Mouse (Mus musculus) MEL (cell line): ENCODE results near the gene Scamp1. TPM values are rescaled to one million over a fixed set of nuclear protein-coding genes. Genes with fewer than 3 reads are reported as not detected.

Experiments used
- DNase-seq: peaks from one replicate; pipeline ENCODE4 v3.0.0; 2011; ENCODE audit warnings: low read depth, low spot score
- H3K27ac ChIP-seq: 2 replicates; pipeline ENCODE4 v1.5.1; 2012; ENCODE audit warnings: low read depth, mild to moderate bottlenecking, control low read depth, low read length, moderate library complexity; ENCODE audit not compliant: control insufficient read depth
- H3K27me3 ChIP-seq, 2 experiments: fragments of 150-350 bp in 1 of 2; sonication (generic) in 1 of 2; 2 replicates each; pipeline ENCODE4 v1.6.1; 2012; ENCODE audit warnings: low read length in 2 of 2, mild to moderate bottlenecking in 2 of 2, improper control_type of control experiment in 1 of 2, moderate library complexity in 1 of 2; ENCODE audit not compliant: insufficient read depth in 2 of 2, control insufficient read depth in 1 of 2
- H3K36me3 ChIP-seq, 2 experiments: 2 replicates each; pipeline ENCODE4 v1.6.1; 2012 to 2014; ENCODE audit warnings: low read length in 2 of 2, improper control_type of control experiment in 1 of 2, inconsistent platforms in 1 of 2, mild to moderate bottlenecking in 1 of 2; ENCODE audit not compliant: insufficient read depth in 2 of 2, control insufficient read depth in 1 of 2
- H3K4me1 ChIP-seq, 2 experiments: fragments of 150-350 bp in 1 of 2; sonication (generic) in 1 of 2; 2 replicates each; pipeline ENCODE4 v1.6.1; 2012; ENCODE audit warnings: low read length in 2 of 2, improper control_type of control experiment in 1 of 2, mild to moderate bottlenecking in 1 of 2; ENCODE audit not compliant: insufficient read depth in 2 of 2, control insufficient read depth in 1 of 2
- H3K4me3 ChIP-seq, 2 experiments: fragments of 150-350 bp in 1 of 2; sonication (generic) in 1 of 2; 2 replicates each; pipeline ENCODE4 v1.5.1; 2012; ENCODE audit warnings: low read depth in 2 of 2, low read length in 2 of 2, mild to moderate bottlenecking in 2 of 2, moderate library complexity in 2 of 2, control low read depth in 1 of 2, improper control_type of control experiment in 1 of 2; ENCODE audit not compliant: control insufficient read depth in 1 of 2, insufficient read depth in 1 of 2
- H3K79me2 ChIP-seq: 2 replicates; pipeline ENCODE4 v1.6.1; 2012; ENCODE audit warnings: mild to moderate bottlenecking, low read length, moderate library complexity; ENCODE audit not compliant: control insufficient read depth, poor library complexity, insufficient read depth
- H3K9ac ChIP-seq: 2 replicates; pipeline ENCODE4 v1.6.1; 2012; ENCODE audit warnings: low read depth, mild to moderate bottlenecking, control low read depth, low read length, moderate library complexity; ENCODE audit not compliant: control insufficient read depth, poor library complexity, severe bottlenecking
- H3K9me3 ChIP-seq: fragments of 150-350 bp; sonication (generic); replicated peaks from 2 replicates; pipeline ENCODE4 v1.6.1; 2012; ENCODE audit warnings: mild to moderate bottlenecking, low read length, improper control_type of control experiment, moderate library complexity; ENCODE audit not compliant: insufficient read depth
- CHD2 ChIP-seq: IDR thresholded peaks from 2 replicates; pipeline ENCODE4 v1.6.1; 2011; ENCODE audit warnings: low read length, improper control_type of control experiment
- E2F4 ChIP-seq: IDR thresholded peaks from 2 replicates; pipeline ENCODE4 v1.6.1; 2011; ENCODE audit warnings: low read depth, low read length, improper control_type of control experiment, borderline replicate concordance
- ELF1 ChIP-seq: IDR thresholded peaks from 2 replicates; pipeline ENCODE4 v1.6.1; 2014; ENCODE audit warnings: low read depth, mild to moderate bottlenecking, inconsistent platforms, low read length, improper control_type of control experiment, moderate library complexity
- EP300 ChIP-seq, 2 experiments: IDR thresholded peaks; 2 replicates each; pipeline ENCODE4 v1.6.1; 2011; ENCODE audit warnings: improper control_type of control experiment in 2 of 2, low read length in 2 of 2, low read depth in 1 of 2, mild to moderate bottlenecking in 1 of 2
- GABPA ChIP-seq: IDR thresholded peaks from 2 replicates; pipeline ENCODE4 v1.6.1; 2012; ENCODE audit warnings: low read depth, mild to moderate bottlenecking, inconsistent platforms, low read length, improper control_type of control experiment, moderate library complexity
- GATA1 ChIP-seq: IDR thresholded peaks from 2 replicates; pipeline ENCODE4 v1.6.1; 2011; ENCODE audit warnings: low read depth, low read length, improper control_type of control experiment
- MAFK ChIP-seq: IDR thresholded peaks from 2 replicates; pipeline ENCODE4 v1.6.1; 2011; ENCODE audit warnings: low read depth, mild to moderate bottlenecking, low read length, improper control_type of control experiment, borderline replicate concordance
- MAZ ChIP-seq: IDR thresholded peaks from 2 replicates; pipeline ENCODE4 v1.6.1; 2012; ENCODE audit warnings: low read depth, mild to moderate bottlenecking, inconsistent platforms, low read length, improper control_type of control experiment
- MEF2A ChIP-seq: IDR thresholded peaks from 2 replicates; pipeline ENCODE4 v1.6.1; 2014; ENCODE audit warnings: low read depth, mild to moderate bottlenecking, inconsistent platforms, low read length, improper control_type of control experiment; ENCODE audit not compliant: poor library complexity, insufficient replicate concordance, severe bottlenecking; ENCODE audit errors: extremely low read depth
- MXI1 ChIP-seq: IDR thresholded peaks from 2 replicates; pipeline ENCODE4 v1.6.1; 2011; ENCODE audit warnings: mild to moderate bottlenecking, low read depth, low read length, improper control_type of control experiment
- POLR2A ChIP-seq, 2 experiments: IDR thresholded peaks; 2 replicates each; pipeline ENCODE4 v1.6.1; 2011 to 2012; ENCODE audit warnings: low read length in 2 of 2, mild to moderate bottlenecking in 2 of 2, control low read depth in 1 of 2, improper control_type of control experiment in 1 of 2, low read depth in 1 of 2, moderate library complexity in 1 of 2; ENCODE audit not compliant: control insufficient read depth in 1 of 2, insufficient read depth in 1 of 2, poor library complexity in 1 of 2
- TBP ChIP-seq: IDR thresholded peaks from 2 replicates; pipeline ENCODE4 v1.8.0; 2011; ENCODE audit warnings: low read depth, low read length, improper control_type of control experiment
- UBTF ChIP-seq: IDR thresholded peaks from 2 replicates; pipeline ENCODE4 v1.6.1; 2012; ENCODE audit warnings: low read depth, mild to moderate bottlenecking, inconsistent platforms, low read length, improper control_type of control experiment, moderate library complexity, borderline replicate concordance; ENCODE audit not compliant: insufficient read depth
- USF2 ChIP-seq, 2 experiments: IDR thresholded peaks; 2 replicates each; pipeline ENCODE4 v1.6.1; 2011 to 2012; ENCODE audit warnings: improper control_type of control experiment in 2 of 2, low read length in 2 of 2, borderline replicate concordance in 1 of 2, inconsistent platforms in 1 of 2, low read depth in 1 of 2, mild to moderate bottlenecking in 1 of 2; ENCODE audit not compliant: insufficient read depth in 1 of 2
- ZC3H11A ChIP-seq: IDR thresholded peaks from 2 replicates; pipeline ENCODE4 v1.6.1; 2012; ENCODE audit warnings: low read depth, mild to moderate bottlenecking, inconsistent platforms, low read length, improper control_type of control experiment
- ZKSCAN1 ChIP-seq: IDR thresholded peaks from 2 replicates; pipeline ENCODE4 v1.6.1; 2012; ENCODE audit warnings: low read depth, mild to moderate bottlenecking, inconsistent platforms, low read length, improper control_type of control experiment, moderate library complexity
- ZMIZ1 ChIP-seq: IDR thresholded peaks from 2 replicates; pipeline ENCODE4 v1.6.1; 2012; ENCODE audit warnings: low read depth, mild to moderate bottlenecking, inconsistent platforms, low read length, improper control_type of control experiment, moderate library complexity
- ZNF384 ChIP-seq: IDR thresholded peaks from 2 replicates; pipeline ENCODE4 v1.6.1; 2012; ENCODE audit warnings: low read depth, mild to moderate bottlenecking, inconsistent platforms, low read length, improper control_type of control experiment
- polyA plus RNA-seq, 2 experiments: library from polyadenylated mRNA; stranded (reverse) in 1 of 2; unstranded in 1 of 2; fragments of >175 nt in 1 of 2; fragments of >200 nt in 1 of 2; gene quantifications; 2 replicates each; pipeline versions ENCODE4 v1.2.1 to v1.2.4; 2012; ENCODE audit warnings: low replicate concordance in 2 of 2, low read depth in 1 of 2; ENCODE audit not compliant: insufficient read length in 2 of 2, insufficient read depth in 1 of 2, missing spikeins in 1 of 2
- total RNA-seq: library from RNA; depleted of rRNA; stranded (reverse); fragments of 300-350 nt; gene quantifications from 2 replicates; pipeline ENCODE4 v1.2.3, GENCODE M21; 2012

The Scamp1 gene
- total and polyA plus RNA-seq, 3 experiments = 0.03 TPM; not detected in 2

DNA sequence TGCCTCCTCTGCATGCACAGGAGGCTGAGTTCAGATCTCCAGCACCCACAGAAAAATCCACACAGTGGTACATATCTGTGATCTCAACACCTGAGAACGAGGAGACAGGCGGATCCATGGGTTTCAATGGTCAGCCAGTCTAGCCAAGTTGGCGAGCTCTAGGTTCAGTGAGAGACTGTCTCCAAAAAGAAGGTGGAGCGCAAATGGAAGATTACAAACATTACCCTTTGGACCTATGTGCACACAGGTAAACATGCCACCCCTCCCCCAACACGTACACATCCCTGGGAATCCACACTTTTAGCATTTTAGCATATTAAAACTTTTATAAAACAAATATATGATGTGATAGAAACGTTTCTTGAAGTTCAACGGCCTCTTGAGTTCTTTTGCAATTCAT is 21.9 kb upstream of the Scamp1 start:
- no peak for TF ChIP-seq ZMIZ1
- TF ChIP-seq EP300 (IDR thresholded peaks at IDR 0.05; ENCODE audit: low read depth in 1 of 2, low read length in 2 of 2) = no peak
- TF ChIP-seq USF2 (IDR thresholded peaks at IDR 0.05; ENCODE audit: borderline replicate concordance in 1 of 2, insufficient read depth in 1 of 2, low read depth in 1 of 2, low read length in 2 of 2) = no peak
- no peak for TF ChIP-seq ZKSCAN1
- TF ChIP-seq POLR2A (IDR thresholded peaks at IDR 0.05; ENCODE audit: control insufficient read depth in 1 of 2, insufficient read depth in 1 of 2, low read depth in 1 of 2, low read length in 2 of 2, poor library complexity in 1 of 2) = no peak
- no peak for TF ChIP-seq ZC3H11A
- no peak for TF ChIP-seq CHD2
- no peak for TF ChIP-seq MXI1
- no peak for TF ChIP-seq MAFK
- no peak for TF ChIP-seq ZNF384
- no peak for TF ChIP-seq E2F4
- no peak for TF ChIP-seq GATA1
- TF ChIP-seq TBP = no peak
- no peak for TF ChIP-seq MEF2A
- TF ChIP-seq MAZ = no peak
- no peak for TF ChIP-seq UBTF
- TF ChIP-seq ELF1 = no peak
- TF ChIP-seq, all 39 proteins: peak for 0
- no peak for DNase-seq
- H3K36me3 ChIP-seq = no peaks in the 10 kb centered on the region
- H3K4me1 ChIP-seq = no peaks in the 10 kb centered on the region
- H3K9ac ChIP-seq = no peak overlapping the region
- H3K9me3 ChIP-seq = no peaks in the 10 kb centered on the region
- no peak overlapping the region for H3K27ac ChIP-seq
- H3K27me3 ChIP-seq = no peaks in the 10 kb centered on the region; a peak in 1 of 4 replicates
- H3K79me2 ChIP-seq = no peaks in the 10 kb centered on the region
- no peak overlapping the region for H3K4me3 ChIP-seq

DNA sequence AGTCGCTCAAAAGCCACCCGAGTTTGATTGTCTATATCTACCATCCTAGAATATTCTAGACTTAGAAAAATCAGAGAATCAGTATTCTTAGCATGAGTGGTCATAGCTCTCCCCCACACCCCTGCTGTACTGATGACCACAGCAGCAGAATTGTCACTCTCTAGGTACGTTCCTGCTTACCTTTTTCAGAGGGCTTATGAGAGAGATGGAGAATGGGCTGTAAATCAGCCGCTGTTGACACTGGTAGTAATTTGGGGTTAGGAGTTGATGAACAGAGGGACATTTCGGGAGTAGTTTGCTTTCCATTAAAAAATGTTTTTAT is 21.3 kb upstream of the Scamp1 start:
- DNase-seq = no peak
- Histone ChIP-seq H3K9me3 (no peaks in the 10 kb centered on the region), H3K79me2 (no peaks in the 10 kb centered on the region), H3K9ac (no peak overlapping the region), H3K36me3 (no peaks in the 10 kb centered on the region), H3K27me3 (no peaks in the 10 kb centered on the region; a peak in 1 of 4 replicates)
- TF ChIP-seq GABPA (no peak), ZC3H11A (no peak), MAZ (no peak)
- TF ChIP-seq, all 39 proteins: peak for 0
- Histone ChIP-seq H3K4me1 (no peaks in the 10 kb centered on the region), H3K4me3 (no peak overlapping the region), H3K27ac (no peak overlapping the region)
